Mouse (Mus musculus) stomach, postnatal 0 days (tissue): Measurements from ENCODE around the gene Ugt2a1.

Experiments used
- CTCF ChIP-seq: IDR thresholded peaks from 2 replicates; pipeline ENCODE4 v1.5.1; 2016; ENCODE audit warnings: antibody characterized with exemption, low read depth, mild to moderate bottlenecking, moderate library complexity
- EP300 ChIP-seq: optimal IDR thresholded peaks from 2 replicates; pipeline ENCODE3; 2016; ENCODE audit warnings: antibody characterized with exemption

DNA sequence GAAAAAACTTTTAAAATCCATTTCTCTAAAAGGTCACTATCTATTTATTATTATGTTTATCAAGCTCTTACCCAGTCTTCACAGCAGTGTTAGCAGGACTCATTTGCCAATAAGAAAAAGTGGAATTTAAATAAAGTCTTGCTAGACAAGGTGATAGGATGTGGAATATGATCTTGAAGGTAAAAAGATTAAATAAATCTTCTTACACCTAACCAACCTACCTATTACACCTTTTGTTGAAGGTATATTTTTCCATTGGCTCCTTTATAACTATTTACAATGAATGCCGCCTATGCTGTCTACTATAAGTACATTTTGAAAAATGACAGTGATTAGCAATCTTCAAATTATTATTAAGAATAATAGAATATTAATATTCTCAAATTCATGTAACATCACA, at the start of gene Ugt2a1:
- TF ChIP-seq CTCF, result no peak
- no peak for TF ChIP-seq EP300
